Mouse (Mus musculus): ENCODE results near the gene March1.

Gene March1

DNA sequence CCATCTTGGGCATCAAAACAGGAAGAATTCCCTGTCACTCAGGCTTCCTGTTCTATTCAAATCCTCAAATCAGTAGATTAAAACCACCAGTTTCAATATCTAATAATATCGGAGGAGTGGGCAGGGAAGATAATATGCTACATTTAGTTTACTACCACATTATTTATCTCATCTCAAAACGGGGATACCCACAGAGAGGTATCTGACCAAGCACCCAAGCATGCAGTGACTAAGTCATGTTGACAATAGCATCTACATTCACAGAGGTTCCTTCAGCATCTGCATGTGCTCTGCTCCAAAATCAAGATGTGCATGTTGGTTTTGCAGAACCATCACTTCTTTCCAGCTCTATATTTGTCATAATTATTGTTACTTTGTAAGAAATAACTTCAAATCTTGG, 364.3 kb downstream of the March1 start:
- no peak for DNase-seq (ENCODE audit: extremely low spot score, low read depth, low spot score)

DNA sequence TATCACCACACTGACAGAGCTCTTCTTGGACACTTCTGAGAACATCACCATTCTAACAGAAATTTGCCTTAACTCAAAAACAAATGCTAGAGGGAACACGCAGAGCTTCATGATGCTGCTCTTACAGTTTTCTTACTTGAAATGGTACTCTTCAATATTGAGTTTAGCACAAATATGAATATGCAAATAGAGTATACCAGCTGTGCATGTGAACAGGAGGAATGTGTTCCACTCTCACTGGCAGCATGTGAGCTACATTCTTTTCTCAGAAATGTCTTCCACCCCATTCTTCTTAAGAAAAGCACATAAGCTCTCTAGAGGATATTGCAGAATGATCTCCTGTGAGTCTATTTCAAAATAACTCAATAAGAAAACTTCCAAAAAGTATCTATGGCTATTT, 370.0 kb downstream of the March1 start:
- no peak for DNase-seq (ENCODE audit: extremely low spot score, low read depth, low spot score)

DNA sequence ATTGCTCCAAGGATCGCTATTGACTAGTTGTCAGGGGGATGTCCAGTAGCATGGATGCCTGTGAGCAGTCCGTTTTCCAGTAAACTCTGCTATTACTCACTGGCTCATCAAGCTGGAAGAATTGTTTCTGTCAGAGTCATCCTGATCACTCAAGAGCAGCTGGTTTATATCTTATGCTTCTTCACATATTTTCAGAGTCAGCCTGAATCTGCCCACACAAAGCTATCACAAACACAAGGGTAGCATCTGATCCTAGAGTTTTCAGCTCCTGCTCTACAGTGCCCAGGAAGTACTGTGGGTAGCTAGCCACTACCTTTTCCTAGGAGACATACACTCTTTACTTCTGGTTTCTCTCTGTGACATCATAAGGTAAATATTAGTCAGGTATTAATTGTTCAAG, 405.1 kb downstream of the March1 start:
- no peak for DNase-seq (ENCODE audit: extremely low spot score, low read depth, low spot score)

DNA sequence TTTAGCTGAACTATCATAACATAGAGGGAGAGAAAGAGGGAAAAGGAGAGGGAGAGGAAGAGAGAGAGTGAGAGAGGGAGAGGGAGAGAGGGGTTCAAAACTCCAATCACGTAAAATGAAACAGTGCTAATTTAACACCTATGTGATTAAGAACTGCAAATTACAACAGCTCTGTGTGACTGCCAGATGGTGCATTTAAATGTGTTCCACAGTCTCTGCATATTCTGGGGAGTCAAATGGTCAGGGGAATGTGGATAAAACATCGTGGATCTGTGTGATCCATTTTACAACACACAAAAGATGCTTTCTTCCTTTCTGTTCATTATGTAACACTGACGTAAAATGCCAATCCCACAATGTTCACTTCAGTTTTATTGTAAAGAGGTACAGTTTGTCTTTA, 416.0 kb downstream of the March1 start:
- DNase-seq (ENCODE audit: extremely low spot score, low read depth, low spot score), result no peak

DNA sequence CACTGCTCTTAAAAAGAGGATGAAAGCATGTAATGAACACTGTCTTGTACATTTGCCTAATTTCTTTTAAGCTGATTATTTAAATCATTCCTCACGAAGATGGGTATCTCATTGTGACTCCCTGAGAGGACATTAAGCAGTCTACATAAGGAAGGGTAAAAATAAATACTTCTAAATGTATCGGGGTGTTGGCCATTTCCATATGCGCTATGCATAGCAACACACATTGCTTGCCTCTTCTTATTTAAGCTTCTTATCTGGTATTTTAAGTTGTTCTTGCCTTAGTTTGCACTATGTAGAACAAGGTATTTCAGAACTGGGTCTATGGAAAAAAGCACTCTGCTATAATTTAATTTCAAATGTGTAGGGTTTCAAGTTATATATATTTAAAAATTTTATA, 416.7 kb downstream of the March1 start:
- DNase-seq (ENCODE audit: extremely low spot score, low read depth, low spot score), result no peak

DNA sequence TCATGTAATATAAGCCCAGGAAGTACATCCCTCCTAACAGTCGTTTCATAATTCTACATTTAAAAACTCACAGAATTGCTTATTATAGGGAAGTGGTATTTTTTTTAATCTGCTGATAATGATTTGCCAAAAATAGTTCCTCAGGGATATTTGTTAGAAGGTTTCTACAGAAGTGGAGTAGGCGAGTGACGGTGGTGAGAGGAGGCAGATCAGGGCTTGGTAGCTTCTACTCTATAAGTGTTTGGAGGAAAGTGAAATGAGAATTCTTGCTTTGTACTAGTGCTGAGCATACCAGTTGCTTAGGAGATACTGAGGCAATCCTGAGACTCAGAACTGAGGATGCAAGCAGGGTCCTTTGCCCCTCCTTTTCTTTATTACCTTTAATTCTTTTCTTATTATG, 476.5 kb downstream of the March1 start:
- no peak for DNase-seq (ENCODE audit: extremely low spot score, low read depth, low spot score)

DNA sequence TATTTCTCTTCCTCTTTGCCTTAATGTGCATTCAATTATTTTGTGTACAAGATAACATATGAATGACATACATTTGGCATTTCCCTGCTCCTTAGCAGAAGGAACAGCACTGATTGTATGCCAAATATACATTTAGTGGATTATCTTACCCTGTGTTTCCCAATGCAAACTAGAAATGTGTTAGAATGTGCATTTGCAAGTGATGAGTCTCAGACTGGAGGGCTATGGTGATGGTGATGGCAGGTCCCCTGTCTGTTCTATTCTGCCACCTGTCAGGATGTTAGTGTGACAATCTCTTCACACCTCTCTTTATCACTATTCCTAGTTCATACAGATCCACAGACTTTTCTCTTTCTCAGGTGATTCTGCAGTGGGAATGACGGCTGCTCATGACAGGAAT, 480.4 kb downstream of the March1 start:
- no peak for DNase-seq (ENCODE audit: extremely low spot score, low read depth, low spot score)

DNA sequence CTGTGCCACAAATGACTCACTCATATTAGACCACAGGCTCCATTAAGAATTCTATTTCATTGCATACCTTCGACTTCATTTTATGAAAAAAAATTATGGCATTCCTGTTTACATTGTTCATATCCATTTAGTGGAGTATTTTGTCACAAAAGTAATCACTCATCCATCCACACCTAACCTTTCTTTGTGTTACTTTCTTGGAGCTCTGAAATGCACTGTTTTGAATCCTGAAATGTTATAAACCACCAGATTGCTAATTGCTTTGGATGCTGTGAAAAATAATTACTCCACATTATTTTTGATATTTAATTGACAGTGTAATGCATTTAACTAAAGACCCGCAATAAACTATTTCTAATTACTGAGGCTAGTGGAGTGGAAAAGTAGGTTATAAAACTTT, 501.6 kb downstream of the March1 start:
- DNase-seq (ENCODE audit: extremely low spot score, low read depth, low spot score), result no peak

DNA sequence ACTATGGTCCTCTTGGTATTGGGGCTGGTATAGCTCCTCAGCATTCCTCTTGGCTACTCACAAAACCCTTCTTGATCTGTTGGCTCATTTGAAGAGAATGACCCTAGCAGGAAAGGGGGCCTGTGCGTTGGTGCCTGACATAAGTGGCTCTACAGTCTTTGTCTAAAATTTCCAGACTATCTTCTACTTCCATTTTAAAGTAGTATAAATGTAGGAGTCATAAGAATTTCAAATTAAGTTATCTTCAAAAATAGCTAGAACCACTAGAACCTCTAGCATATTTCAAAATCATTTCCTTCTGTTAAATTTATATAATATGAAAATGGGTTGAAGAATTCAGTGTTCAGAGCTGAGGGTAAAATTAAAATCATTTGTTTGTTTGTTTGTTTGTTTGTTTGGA, 541.9 kb downstream of the March1 start:
- no peak for DNase-seq (ENCODE audit: extremely low spot score, low read depth, low spot score)

DNA sequence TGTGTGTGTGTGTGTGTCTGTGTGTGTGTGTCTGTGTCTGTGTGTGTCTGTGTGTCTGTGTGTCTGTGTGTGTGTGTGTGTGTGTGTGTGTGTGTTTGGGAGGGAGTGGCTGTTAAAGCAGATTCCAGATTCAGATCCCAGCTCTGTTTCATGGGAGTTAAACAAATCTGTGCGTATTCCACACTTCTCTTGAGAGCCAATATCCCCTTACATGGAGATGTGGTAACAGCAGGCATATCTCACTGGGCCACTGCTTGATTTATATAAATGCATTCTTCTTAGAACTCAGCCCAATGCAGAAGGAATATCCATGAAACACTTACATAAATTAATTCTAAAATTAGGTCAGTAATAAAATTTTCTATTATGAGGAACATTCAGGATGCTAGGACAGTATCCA, 549.1 kb downstream of the March1 start:
- DNase-seq (ENCODE audit: extremely low spot score, low read depth, low spot score), result no peak

DNA sequence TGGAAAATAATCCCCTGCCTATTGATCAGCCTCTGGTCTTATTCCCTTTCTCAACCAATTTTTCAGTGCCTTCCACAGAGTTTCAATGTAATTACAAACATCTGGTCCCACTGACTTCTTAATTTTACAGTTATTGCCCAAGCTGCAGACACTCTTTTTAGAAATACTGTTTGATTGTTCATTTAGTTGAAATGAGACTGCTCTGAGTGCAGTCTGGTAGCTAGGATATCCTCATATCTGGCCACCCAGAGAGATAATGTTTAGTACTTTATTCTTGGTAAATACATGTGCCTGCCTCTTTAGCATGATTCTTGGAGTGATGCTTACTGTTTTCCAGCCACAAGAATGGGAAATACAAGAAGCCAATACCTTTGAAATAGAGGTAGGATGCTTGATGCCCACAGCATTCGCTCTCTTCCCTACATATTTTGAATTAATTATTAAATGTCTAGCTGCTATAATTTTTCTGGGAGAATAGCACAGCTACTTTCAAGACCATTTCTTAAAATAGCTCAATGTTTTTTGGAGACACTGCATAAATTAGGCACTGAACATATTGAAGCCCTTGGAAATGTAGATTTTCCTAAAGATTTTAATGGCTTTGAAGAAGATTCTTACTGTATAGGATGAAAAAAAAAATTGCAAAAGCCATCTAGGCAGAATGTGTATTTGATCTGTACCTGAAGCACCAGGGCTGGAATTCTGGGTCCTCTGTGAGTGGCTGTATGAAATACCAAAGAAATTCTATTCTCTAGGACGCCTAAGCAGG, 549.9 kb downstream of the March1 start:
- no peak for DNase-seq (ENCODE audit: extremely low spot score, low read depth, low spot score)

DNA sequence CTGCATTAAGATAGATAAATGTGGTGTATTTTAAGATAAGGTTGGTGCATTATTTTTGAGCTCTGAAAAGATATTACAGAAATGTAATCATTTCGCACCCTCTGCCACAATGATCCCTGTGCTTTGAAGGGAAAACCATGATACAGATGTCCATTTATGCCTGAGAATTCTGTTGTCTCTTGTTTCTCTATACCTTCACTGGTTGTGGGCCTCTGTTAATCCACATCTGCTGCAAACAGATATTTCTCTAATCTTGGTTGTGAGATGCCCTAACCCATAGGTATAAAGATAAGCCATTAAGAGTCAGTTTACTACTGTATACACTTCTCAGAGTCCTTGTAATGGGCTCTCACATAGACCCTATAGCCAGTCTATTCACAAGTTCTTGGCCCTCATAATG, 561.6 kb downstream of the March1 start:
- DNase-seq (ENCODE audit: extremely low spot score, low read depth, low spot score), result no peak

DNA sequence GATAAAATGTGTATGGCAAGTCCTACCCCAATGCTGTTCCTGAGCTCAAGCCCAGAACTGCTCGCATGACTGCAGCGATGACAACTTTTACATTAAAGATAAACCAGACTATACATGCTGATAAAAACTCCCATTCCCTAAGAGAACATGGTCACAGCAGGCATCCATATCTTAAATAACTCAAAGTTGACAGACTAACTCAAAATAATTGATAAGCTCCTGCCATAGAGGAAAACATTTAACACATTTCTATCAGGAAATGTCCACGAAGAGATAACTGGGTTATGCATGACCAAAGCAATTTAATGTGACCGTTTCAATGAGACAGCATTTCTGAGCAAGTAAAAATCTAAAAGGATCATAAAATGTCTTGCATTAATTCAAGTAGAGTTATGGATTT, 563.6 kb downstream of the March1 start:
- DNase-seq (ENCODE audit: extremely low spot score, low read depth, low spot score), result no peak

DNA sequence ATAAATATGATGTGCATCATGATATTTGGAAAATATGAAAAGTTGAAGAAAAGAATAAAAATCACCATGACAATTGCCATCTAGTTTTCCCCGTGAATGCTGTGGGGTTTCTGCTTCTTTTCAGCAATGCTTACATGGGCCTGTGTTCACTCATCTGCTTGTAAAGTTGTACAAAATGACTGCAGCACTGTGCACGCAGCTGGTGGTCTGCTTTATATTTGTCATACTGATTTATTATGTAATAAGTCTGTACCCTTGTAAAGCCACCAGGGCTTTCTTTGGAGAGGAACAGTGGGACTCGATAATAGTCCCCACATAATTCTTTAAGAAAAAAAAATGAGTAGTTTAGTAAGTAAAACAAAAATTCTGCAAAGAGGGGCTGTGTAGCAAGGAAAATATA, 564.6 kb downstream of the March1 start:
- DNase-seq (ENCODE audit: extremely low spot score, low read depth, low spot score), result no peak

DNA sequence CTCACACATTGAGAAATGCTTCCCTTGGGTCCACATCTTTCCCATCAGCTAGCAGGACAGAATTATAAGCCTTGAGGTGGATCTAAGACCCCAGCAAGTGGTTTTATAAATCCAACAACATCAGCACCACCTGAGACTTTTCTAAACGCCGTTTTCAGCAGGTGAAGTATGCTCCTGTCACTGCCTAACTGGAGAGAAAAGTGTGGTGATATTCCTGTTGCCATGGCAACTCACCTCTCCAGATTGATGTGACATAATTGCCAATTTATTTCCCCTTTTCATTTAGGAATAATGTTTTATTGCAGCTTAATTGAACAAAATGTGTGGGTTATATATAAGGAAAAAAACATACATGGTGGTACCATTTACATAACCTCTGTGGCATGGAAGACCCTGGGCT, 565.8 kb downstream of the March1 start:
- DNase-seq (ENCODE audit: extremely low spot score, low read depth, low spot score), result no peak

DNA sequence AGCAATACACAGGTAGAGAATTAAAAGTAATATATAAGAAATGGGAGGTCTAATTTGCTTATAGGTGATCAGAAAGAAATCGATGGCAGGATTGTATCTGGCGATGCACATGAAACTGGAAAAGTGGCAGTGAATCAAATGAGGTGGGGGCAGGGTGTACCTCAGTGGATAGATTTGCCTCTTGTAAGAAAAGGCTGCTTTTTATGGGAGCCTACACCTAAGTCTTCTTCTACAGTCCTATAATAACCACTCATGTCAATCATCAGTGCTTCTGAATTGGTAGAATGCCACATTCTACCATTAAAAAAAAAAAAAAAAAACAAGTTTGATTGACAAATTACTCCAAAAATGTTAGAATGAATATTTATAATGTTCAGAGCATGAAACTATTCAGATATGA, 567.5 kb downstream of the March1 start:
- DNase-seq (ENCODE audit: extremely low spot score, low read depth, low spot score), result no peak

DNA sequence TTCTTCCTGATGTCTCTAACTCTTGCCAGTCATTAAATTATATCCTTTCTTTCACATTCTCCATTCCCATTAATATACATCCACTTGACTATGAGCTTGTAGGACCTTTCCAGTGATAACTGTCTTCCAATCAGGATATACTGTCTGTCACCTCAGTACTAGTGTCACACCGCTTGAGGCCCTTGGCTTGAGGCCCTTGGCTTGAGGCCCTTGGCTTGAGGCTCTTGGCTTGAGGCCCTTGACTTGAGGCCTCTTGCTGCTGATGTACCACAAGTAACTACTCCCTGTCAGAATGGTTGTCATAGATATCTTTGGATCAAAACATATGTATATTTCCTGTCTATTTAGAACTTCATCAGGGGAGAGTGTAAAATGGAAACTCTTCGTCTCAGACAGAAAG, 576.7 kb downstream of the March1 start:
- no peak for DNase-seq (ENCODE audit: extremely low spot score, low read depth, low spot score)

DNA sequence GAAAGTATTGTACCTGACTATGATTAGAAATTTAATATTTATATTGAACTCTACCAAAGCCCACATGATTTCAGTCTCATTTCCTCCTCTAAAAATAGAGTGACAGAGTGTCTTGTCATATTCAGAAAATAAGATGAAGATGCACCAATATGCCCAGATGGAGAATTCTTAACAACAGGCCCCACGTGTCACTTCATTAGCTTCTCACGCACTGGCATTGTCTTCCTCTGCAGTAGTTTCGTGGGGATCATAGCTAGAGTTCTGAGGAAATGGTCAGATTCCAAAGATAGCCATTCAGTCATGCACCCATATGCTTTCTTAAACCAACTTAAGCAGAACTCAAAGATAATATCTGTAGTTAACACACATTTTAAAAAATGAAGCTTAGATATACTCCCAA, 582.5 kb downstream of the March1 start:
- DNase-seq (ENCODE audit: extremely low spot score, low read depth, low spot score), result no peak

DNA sequence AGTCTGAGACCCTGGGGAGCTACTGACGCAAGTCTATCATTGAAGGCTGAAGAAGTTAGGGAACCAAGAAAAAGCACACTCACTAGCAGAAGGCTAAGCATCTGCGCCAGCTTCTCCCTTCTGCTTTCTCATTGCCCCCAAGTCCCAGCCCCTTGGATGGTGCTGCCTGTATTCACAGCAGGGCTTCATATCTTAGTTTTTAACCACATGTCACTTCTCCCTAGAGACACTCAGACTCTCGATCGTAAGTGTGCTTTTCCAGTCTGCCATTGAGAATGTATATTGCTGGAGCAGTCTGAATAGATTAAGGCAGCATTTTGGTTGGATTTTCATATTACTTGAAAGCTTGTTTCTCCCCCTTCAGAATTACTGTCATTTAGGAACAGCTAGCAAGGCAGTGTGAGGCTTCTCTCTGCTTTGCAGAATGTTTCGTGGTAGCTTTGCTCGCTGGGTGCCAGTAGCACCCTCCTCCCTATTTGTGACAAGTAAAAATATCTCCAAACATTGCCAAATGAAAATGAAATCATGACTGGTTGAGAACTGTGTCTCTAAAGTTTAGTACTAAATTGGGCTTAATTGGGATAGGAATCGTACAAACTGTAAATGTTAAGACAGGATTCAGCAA, 586.2 kb downstream of the March1 start:
- no peak for DNase-seq (ENCODE audit: extremely low spot score, low read depth, low spot score)

DNA sequence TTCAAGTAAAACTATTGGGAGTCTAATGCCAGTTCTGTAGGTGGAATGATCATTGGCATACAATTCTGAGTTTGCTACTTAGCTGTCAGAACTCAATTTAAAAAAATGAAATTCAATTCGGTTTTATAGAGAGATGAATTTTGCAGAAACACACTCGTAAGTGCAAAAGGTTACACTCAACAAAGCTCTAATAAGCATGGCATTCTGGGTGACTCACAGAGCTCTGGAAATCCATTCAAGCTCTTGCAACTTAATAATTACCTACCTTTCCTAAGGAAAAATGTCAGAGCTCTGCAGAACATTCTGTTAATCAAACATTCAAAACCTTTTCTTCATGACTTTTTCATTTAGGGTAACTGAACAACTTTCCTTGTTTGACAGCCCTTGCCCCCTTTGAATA, 591.9 kb downstream of the March1 start:
- no peak for DNase-seq (ENCODE audit: extremely low spot score, low read depth, low spot score)

DNA sequence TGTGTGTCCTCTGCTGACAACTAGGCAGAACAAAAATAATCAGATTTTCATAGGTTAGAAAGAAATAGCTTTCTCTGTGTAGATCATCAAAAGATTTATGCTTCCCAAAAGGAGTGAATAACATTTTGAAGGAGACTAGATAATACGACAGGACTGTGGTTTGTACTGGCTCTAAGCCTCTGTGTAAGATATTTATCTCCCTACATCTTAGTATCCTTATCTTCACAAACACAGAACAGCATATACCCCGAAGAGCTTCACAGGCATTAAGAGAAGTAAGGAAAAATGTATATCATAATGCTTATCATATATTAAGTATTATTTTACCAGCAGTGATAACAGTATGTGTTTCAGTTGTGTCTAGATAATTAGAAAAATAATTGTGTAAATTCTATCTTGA, 592.6 kb downstream of the March1 start:
- no peak for DNase-seq (ENCODE audit: extremely low spot score, low read depth, low spot score)

DNA sequence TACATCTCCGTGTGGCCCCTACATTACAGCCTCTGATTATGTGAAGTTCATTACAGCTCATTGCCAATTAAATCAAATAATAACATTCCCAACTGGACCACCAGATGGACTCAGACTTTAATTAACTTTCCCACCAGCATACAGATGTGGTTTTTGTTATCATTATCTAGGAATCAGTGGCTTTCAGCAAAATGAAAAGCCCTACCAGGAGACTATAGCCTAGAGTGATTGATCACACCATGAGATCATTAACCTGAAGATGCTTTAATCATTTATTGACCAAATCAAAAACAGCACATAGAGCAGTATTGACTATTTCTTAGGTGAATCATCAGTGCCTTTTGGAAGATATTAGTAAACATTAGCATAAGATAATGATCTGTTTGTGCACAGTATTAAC, 602.3 kb downstream of the March1 start:
- no peak for DNase-seq (ENCODE audit: extremely low spot score, low read depth, low spot score)

DNA sequence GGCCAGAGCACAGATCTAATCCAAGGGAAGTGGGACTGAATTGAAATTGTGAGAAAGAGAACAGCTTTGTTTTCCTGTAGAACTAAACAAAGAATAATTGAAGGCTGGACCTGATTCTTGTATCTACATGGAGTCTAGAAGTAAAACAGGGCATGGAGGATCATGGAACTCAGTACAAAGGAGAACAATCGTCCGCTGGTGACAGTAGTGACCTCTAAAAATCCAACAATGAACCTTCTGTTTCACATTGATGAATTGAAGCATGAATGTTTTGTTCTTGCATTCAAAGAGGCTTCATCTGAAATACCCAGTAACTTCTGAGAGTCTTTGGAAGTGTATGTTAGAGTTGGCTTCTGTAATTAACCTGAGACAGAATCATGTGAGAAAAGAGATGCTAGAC, 612.2 kb downstream of the March1 start:
- DNase-seq (ENCODE audit: extremely low spot score, low read depth, low spot score), result no peak

Data from hindlimb bud, embryonic 11.5 days (tissue).